Mouse (Mus musculus): Measurements from ENCODE around the gene Zfp729b. TPM values are rescaled to one million over a fixed set of nuclear protein-coding genes. Genes with fewer than 3 reads are reported as not detected.

Zfp729b gene
- polyA plus RNA-seq (2015; fragmentation: Nextera tagmentation; extraction: Ambion mirVana): 4.0 and 4.1 TPM in 2 replicates

GRCm38 (mm10) chr13:67609066-67609876 lies at the start of gene Zfp729b:
Gene Zfp729b, minus strand, starts transcription at chr13:67609707.
- 3% methylated on average over 20 of the region's 20 CpGs for WGBS
- Histone ChIP-seq H3K4me2 (replicated peaks) (peak within 1 kb of the TSS; percentile 65), H3K4me1 (peaks cover 8% of the 10 kb centered on the region), H3K9me3 (replicated peaks) (no peaks in the 10 kb centered on the region), H3K27me3 (no peaks in the 10 kb centered on the region), H3K9ac (peak within 1 kb of the TSS; percentile 71), H3K27ac (replicated peaks) (peak within 1 kb of the TSS; percentile 73), H3K4me3 (replicated peaks) (peak within 1 kb of the TSS; percentile 77), H3K36me3 (no peaks in the 10 kb centered on the region; the same call in 1 of the 2 replicates)
- ATAC-seq (ENCODE audit: insufficient number of reproducible peaks, low FRiP score, low TSS enrichment, low read depth): peak; percentile 93

GRCm38 (mm10) chr13:67652496-67652895 lies 43.0 kb upstream of the Zfp729b start:
- no peak overlapping the region for H3K4me3 ChIP-seq (replicated peaks)

GRCm38 (mm10) chr13:67637294-67638007 lies 27.9 kb upstream of the Zfp729b start, which contains the start of the genes Gm49345 and Zfp729a:
Gene Gm49345, minus strand, starts transcription at chr13:67637769.
Gene Zfp729a, minus strand, starts transcription at chr13:67637791.
- H3K4me2 ChIP-seq (replicated peaks): peak within 1 kb of the TSS; percentile 52
- WGBS: under 1% methylated on average over 19 of the region's 19 CpGs
- H3K9me3 ChIP-seq (replicated peaks): no peaks in the 10 kb centered on the region
- peak within 1 kb of the TSS; percentile 90 for H3K4me3 ChIP-seq (replicated peaks)
- no peaks in the 10 kb centered on the region for H3K27me3 ChIP-seq
- H3K27ac ChIP-seq (replicated peaks): peak within 1 kb of the TSS; percentile 76
- peak within 1 kb of the TSS; percentile 68 for H3K9ac ChIP-seq
- no peaks in the 10 kb centered on the region for H3K36me3 ChIP-seq
- peak; percentile 96 for ATAC-seq (ENCODE audit: insufficient number of reproducible peaks, low FRiP score, low TSS enrichment, low read depth)
- no peaks in the 10 kb centered on the region for H3K4me1 ChIP-seq

More at GRCm38 (mm10) chr13:67652496-67652895, 43.0 kb upstream of the Zfp729b start:
- no peak overlapping the region for H3K4me2 ChIP-seq (replicated peaks)
- 48% methylated on average over 3 of the region's 3 CpGs for WGBS
- H3K4me1 ChIP-seq: no peaks in the 10 kb centered on the region
- no peak overlapping the region for H3K9ac ChIP-seq
- no peaks in the 10 kb centered on the region for H3K36me3 ChIP-seq
- no peak for ATAC-seq (ENCODE audit: insufficient number of reproducible peaks, low FRiP score, low TSS enrichment, low read depth)
- no peaks in the 10 kb centered on the region for H3K9me3 ChIP-seq (replicated peaks)
- no peaks in the 10 kb centered on the region for H3K27me3 ChIP-seq
- H3K27ac ChIP-seq (replicated peaks): no peak overlapping the region

GRCm38 (mm10) chr13:67610108-67610507 lies 601 bp upstream of the Zfp729b start:
- Histone ChIP-seq H3K27ac (replicated peaks) (no peak overlapping the region), H3K9me3 (replicated peaks) (no peaks in the 10 kb centered on the region), H3K36me3 (peaks cover 5% of the 10 kb centered on the region; the same call in 1 of the 2 replicates), H3K9ac (no peak overlapping the region), H3K4me2 (replicated peaks) (no peak overlapping the region), H3K4me1 (peaks cover 8% of the 10 kb centered on the region), H3K4me3 (replicated peaks) (peak overlapping the region; percentile 77; the same call in 1 of the 2 replicates), H3K27me3 (no peaks in the 10 kb centered on the region)
- no peak for ATAC-seq (ENCODE audit: insufficient number of reproducible peaks, low FRiP score, low TSS enrichment, low read depth)
- WGBS: 87% methylated on average over 4 of the region's 4 CpGs

- H3K4me2 ChIP-seq (replicated peaks): no peak overlapping the region
- no peak for ATAC-seq (ENCODE audit: insufficient number of reproducible peaks, low FRiP score, low TSS enrichment, low read depth)
- WGBS: 70% methylated on average over 5 of the region's 5 CpGs
- H3K9me3 ChIP-seq (replicated peaks): no peaks in the 10 kb centered on the region
- no peak overlapping the region for H3K4me3 ChIP-seq (replicated peaks)
- no peaks in the 10 kb centered on the region for H3K4me1 ChIP-seq
- no peak overlapping the region for H3K27ac ChIP-seq (replicated peaks)
- no peaks in the 10 kb centered on the region for H3K27me3 ChIP-seq
- H3K36me3 ChIP-seq: no peaks in the 10 kb centered on the region
- H3K9ac ChIP-seq: no peak overlapping the region
Observed at GRCm38 (mm10) chr13:67572591-67573189, 36.8 kb downstream of the Zfp729b start.

GRCm38 (mm10) chr13:67553730-67554129 lies 55.8 kb downstream of the Zfp729b start, which contains the start of gene Zfp748:
Gene Zfp748, minus strand, starts transcription at chr13:67553830.
- Histone ChIP-seq H3K9me3 (replicated peaks) (no peaks in the 10 kb centered on the region), H3K4me2 (replicated peaks) (peak within 1 kb of the TSS; percentile 59), H3K4me1 (peaks cover 11% of the 10 kb centered on the region), H3K36me3 (no peaks in the 10 kb centered on the region), H3K9ac (peak within 1 kb of the TSS; percentile 81), H3K27me3 (no peaks in the 10 kb centered on the region), H3K27ac (replicated peaks) (peak within 1 kb of the TSS; percentile 90), H3K4me3 (replicated peaks) (peak within 1 kb of the TSS; percentile 94)
- ATAC-seq (ENCODE audit: insufficient number of reproducible peaks, low FRiP score, low TSS enrichment, low read depth): no peak
- WGBS: 71% methylated on average over 4 of the region's 4 CpGs

- peak; percentile 93 for ATAC-seq (ENCODE audit: insufficient number of reproducible peaks, low FRiP score, low TSS enrichment, low read depth)
- no peaks in the 10 kb centered on the region for H3K27me3 ChIP-seq
- H3K4me2 ChIP-seq (replicated peaks): peak overlapping the region; percentile 59
- H3K36me3 ChIP-seq: no peaks in the 10 kb centered on the region
- H3K27ac ChIP-seq (replicated peaks): peak overlapping the region; percentile 90
- no peaks in the 10 kb centered on the region for H3K9me3 ChIP-seq (replicated peaks)
- peak overlapping the region; percentile 94 for H3K4me3 ChIP-seq (replicated peaks)
- peak overlapping the region; percentile 81 for H3K9ac ChIP-seq
- WGBS: under 1% methylated on average over 44 of the region's 44 CpGs
- peaks cover 11% of the 10 kb centered on the region for H3K4me1 ChIP-seq
Observed at GRCm38 (mm10) chr13:67552505-67553346, 56.8 kb downstream of the Zfp729b start.

GRCm38 (mm10) chr13:67545941-67546340 lies 63.6 kb downstream of the Zfp729b start:
- Histone ChIP-seq H3K9me3 (replicated peaks) (0 out of 2 replicates have a peak, but pooled peaks cover 6% of the 10 kb centered on the region), H3K36me3 (peaks cover 45% of the 10 kb centered on the region), H3K4me3 (replicated peaks) (no peak overlapping the region), H3K27me3 (no peaks in the 10 kb centered on the region), H3K9ac (no peak overlapping the region), H3K27ac (replicated peaks) (no peak overlapping the region), H3K4me2 (replicated peaks) (no peak overlapping the region), H3K4me1 (no peaks in the 10 kb centered on the region)
- WGBS: 79% methylated on average over 1 of the region's 1 CpGs
- no peak for ATAC-seq (ENCODE audit: insufficient number of reproducible peaks, low FRiP score, low TSS enrichment, low read depth)
